Mouse (Mus musculus) intestine, embryonic 16.5 days (tissue): ENCODE results near the gene Btf3. TPM values are rescaled to one million over a fixed set of nuclear protein-coding genes. Genes with fewer than 3 reads are reported as not detected.

Experiments used
- ATAC-seq: fragments of 200-750 bp; cut with Nextera tagmentation; 2 replicates; pipeline ENCODE4 v1.8.0; 2017; ENCODE audit warnings: moderate TSS enrichment, moderate library complexity
- H3K27ac ChIP-seq: fragments of 300-500 bp; sonication (generic); 2 replicates; pipeline ENCODE4 v1.5.1; 2014; ENCODE audit warnings: mild to moderate bottlenecking, low read length
- H3K27me3 ChIP-seq: fragments of 300-500 bp; sonication (generic); replicated peaks from 2 replicates; pipeline ENCODE4 v1.6.1; 2014; ENCODE audit warnings: low read length, control low read depth, mixed read lengths; ENCODE audit not compliant: control insufficient read depth, insufficient read depth
- H3K36me3 ChIP-seq: fragments of 300-500 bp; sonication (generic); 2 replicates; pipeline ENCODE4 v1.6.1; 2014; ENCODE audit warnings: low read length, control low read depth; ENCODE audit not compliant: control insufficient read depth, insufficient read depth
- H3K4me1 ChIP-seq: fragments of 300-500 bp; sonication (generic); 2 replicates; pipeline ENCODE4 v1.6.1; 2014; ENCODE audit warnings: low read length, control low read depth, mixed read lengths; ENCODE audit not compliant: control insufficient read depth, insufficient read depth
- H3K4me2 ChIP-seq: fragments of 300-500 bp; sonication (generic); 2 replicates; pipeline ENCODE4 v1.6.1; 2014; ENCODE audit warnings: low read depth, low read length, control low read depth
- H3K4me3 ChIP-seq: fragments of 300-500 bp; sonication (generic); 2 replicates; pipeline ENCODE4 v1.5.1; 2014; ENCODE audit warnings: mild to moderate bottlenecking, low read length
- H3K9ac ChIP-seq: fragments of 300-500 bp; sonication (generic); 2 replicates; pipeline ENCODE4 v1.6.1; 2014; ENCODE audit warnings: low read depth, low read length
- H3K9me3 ChIP-seq: fragments of 300-500 bp; sonication (generic); 2 replicates; pipeline ENCODE4 v1.6.1; 2016; ENCODE audit warnings: low read length, control low read depth; ENCODE audit not compliant: control insufficient read depth
- WGBS: fragments of 180-500 bp; shearing (Covaris S2); extraction: QIAGEN DNeasy Blood & Tissue Kit; methylation state at CpG from one replicate; pipeline ENCODE4 v1.1.7; 2014; 5-methylcytosine and 5-hydroxymethylcytosine counted together
- polyA plus RNA-seq: library from polyadenylated mRNA; unstranded; fragments of >200 nt; fragmentation: Nextera tagmentation; extraction: Ambion mirVana; gene quantifications from 2 replicates; pipeline ENCODE4 v1.2.1, GENCODE M21; 2015

The Btf3 gene
- polyA plus RNA-seq, 1 experiment from 2014 or later, result 610 TPM

DNA sequence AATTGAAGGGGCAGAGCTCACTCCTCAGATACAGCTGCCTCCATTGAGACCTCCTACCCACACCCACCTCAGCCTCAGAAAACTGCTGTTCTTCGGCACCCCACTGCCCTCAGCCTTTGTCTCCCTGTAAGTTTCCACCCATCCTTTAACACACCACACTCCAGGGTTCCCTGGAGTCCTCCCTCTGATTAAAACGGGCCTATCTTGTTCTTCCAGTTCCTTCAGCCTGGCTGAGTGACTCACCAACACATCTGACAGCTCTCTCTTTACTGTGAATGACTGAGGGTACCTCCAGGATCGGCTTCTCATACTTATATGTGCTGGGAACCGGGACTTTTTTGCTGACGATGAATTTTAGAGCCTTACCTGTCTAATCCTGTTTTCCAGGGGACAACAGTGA lies 20.7 kb downstream of the Btf3 start:
- Histone ChIP-seq H3K27ac (no peak overlapping the region), H3K27me3 (no peaks in the 10 kb centered on the region), H3K4me3 (no peak overlapping the region), H3K9me3 (0 out of 2 replicates have a peak, but pooled peaks cover 4% of the 10 kb centered on the region), H3K9ac (no peak overlapping the region), H3K4me2 (no peak overlapping the region), H3K4me1 (no peaks in the 10 kb centered on the region), H3K36me3 (no peaks in the 10 kb centered on the region)
- WGBS, result 36% methylated on average over 5 of the region's 5 CpGs
- ATAC-seq, result peak; percentile 64

DNA sequence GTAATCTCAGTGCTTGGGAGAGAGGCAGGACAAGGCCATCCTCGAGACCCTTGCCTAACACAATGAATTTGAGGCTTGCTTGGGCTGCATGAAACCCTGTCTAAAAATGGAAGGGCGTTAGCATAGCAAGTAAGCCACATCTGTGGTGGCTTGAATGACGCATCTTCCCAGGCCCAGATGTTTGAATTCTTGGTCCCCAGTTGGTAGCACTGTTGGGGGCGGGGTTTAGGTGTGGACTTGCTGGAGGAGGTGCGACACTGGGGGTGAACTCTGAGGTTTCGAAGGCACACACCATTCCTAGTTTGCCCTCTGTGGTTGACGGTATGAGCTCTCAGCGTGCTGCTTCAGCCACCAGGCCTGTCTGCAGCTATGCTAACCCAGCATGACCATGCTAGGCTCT lies 25.1 kb downstream of the Btf3 start:
- no peaks in the 10 kb centered on the region for H3K27me3 ChIP-seq
- H3K9me3 ChIP-seq, result 0 out of 2 replicates have a peak, but pooled peaks cover 4% of the 10 kb centered on the region
- 84% methylated on average over 8 of the region's 8 CpGs for WGBS
- H3K4me3 ChIP-seq, result no peak overlapping the region
- H3K36me3 ChIP-seq, result no peaks in the 10 kb centered on the region
- H3K4me2 ChIP-seq, result no peak overlapping the region
- H3K4me1 ChIP-seq, result no peaks in the 10 kb centered on the region
- no peak overlapping the region for H3K27ac ChIP-seq
- ATAC-seq, result no peak
- no peak overlapping the region for H3K9ac ChIP-seq

- no peak overlapping the region for H3K4me2 ChIP-seq
- H3K9ac ChIP-seq, result no peak overlapping the region
- no peaks in the 10 kb centered on the region for H3K4me1 ChIP-seq
- WGBS, result 42% methylated on average over 2 of the region's 2 CpGs
- no peaks in the 10 kb centered on the region for H3K36me3 ChIP-seq
- H3K4me3 ChIP-seq, result no peak overlapping the region
- H3K27me3 ChIP-seq, result no peaks in the 10 kb centered on the region
- H3K27ac ChIP-seq, result no peak overlapping the region
- H3K9me3 ChIP-seq, result 0 out of 2 replicates have a peak, but pooled peaks cover 4% of the 10 kb centered on the region
- no peak for ATAC-seq
Observed at GRCm38 (mm10) chr13:98290719-98291118, 26.1 kb downstream of the Btf3 start.

DNA sequence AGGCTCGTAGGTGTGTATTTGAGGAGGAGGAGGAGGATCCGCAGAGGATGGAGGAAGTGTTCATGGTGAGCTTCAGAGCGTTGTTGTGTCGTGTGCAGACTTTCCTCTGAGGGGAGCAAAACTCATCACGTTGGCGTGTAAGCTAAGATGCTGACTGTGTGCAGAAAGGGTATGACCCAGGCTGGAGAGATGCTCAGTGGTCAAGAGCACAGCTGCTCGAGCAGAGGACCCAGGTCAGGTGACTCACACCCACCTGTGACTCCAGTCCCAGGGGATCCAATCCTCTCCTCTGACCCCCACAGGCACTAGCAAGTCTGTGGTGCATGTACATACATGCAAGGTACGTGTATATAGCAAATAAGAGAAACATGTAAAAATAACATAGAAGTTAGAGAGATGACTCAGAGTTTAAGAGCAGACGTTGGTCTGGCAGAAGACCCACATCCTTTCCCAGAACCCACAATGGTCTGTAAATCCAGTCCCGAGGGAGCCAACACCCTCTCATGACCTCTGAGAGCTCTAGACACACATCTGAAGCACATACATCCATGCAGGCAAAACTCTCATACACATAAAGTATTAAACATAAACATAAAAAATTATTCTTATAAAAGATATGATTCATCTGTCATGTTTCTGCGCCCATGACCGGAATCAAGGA lies 35.7 kb downstream of the Btf3 start:
- H3K27me3 ChIP-seq, result no peaks in the 10 kb centered on the region
- no peaks in the 10 kb centered on the region for H3K36me3 ChIP-seq
- WGBS, result 78% methylated on average over 12 of the region's 12 CpGs
- no peaks in the 10 kb centered on the region for H3K9me3 ChIP-seq
- no peak for ATAC-seq
- no peak overlapping the region for H3K4me2 ChIP-seq
- H3K4me3 ChIP-seq, result no peak overlapping the region
- no peak overlapping the region for H3K9ac ChIP-seq
- no peak overlapping the region for H3K27ac ChIP-seq
- H3K4me1 ChIP-seq, result no peaks in the 10 kb centered on the region

GRCm38 (mm10) chr13:98279686-98280085 lies 37.1 kb downstream of the Btf3 start, which contains the start of gene Gm21976:
Gene Gm21976 (plus strand): TSS chr13:98279887.
- no peak for ATAC-seq
- Histone ChIP-seq H3K4me2 (no peak within 1 kb of the TSS), H3K9me3 (no peaks in the 10 kb centered on the region), H3K4me3 (no peak within 1 kb of the TSS), H3K27ac (no peak within 1 kb of the TSS), H3K4me1 (no peaks in the 10 kb centered on the region), H3K9ac (no peak within 1 kb of the TSS), H3K27me3 (no peaks in the 10 kb centered on the region), H3K36me3 (0 out of 2 replicates have a peak, but pooled peaks cover 2% of the 10 kb centered on the region)
- 85% methylated on average over 5 of the region's 5 CpGs for WGBS

GRCm38 (mm10) chr13:98277501-98277900 lies 39.3 kb downstream of the Btf3 start:
- no peak overlapping the region for H3K4me2 ChIP-seq
- H3K27me3 ChIP-seq, result no peaks in the 10 kb centered on the region
- peaks cover 7% of the 10 kb centered on the region; the same call in 1 of the 2 replicates for H3K36me3 ChIP-seq
- 80% methylated on average over 2 of the region's 2 CpGs for WGBS
- no peak overlapping the region for H3K27ac ChIP-seq
- H3K4me3 ChIP-seq, result no peak overlapping the region
- H3K4me1 ChIP-seq, result no peaks in the 10 kb centered on the region
- no peak for ATAC-seq
- H3K9me3 ChIP-seq, result no peaks in the 10 kb centered on the region
- H3K9ac ChIP-seq, result no peak overlapping the region

- Histone ChIP-seq H3K4me3 (no peak overlapping the region), H3K27ac (no peak overlapping the region), H3K27me3 (no peaks in the 10 kb centered on the region), H3K9me3 (no peaks in the 10 kb centered on the region), H3K36me3 (peaks cover 7% of the 10 kb centered on the region; the same call in 1 of the 2 replicates), H3K4me1 (no peaks in the 10 kb centered on the region), H3K4me2 (no peak overlapping the region), H3K9ac (no peak overlapping the region)
- WGBS, result 92% methylated on average over 7 of the region's 7 CpGs
- no peak for ATAC-seq
Observed at GRCm38 (mm10) chr13:98276253-98276652, 40.6 kb downstream of the Btf3 start.

GRCm38 (mm10) chr13:98275646-98276045 lies 41.2 kb downstream of the Btf3 start:
- ATAC-seq, result no peak

GRCm38 (mm10) chr13:98274023-98274422 lies 42.8 kb downstream of the Btf3 start:
- no peak for ATAC-seq
- peaks cover 7% of the 10 kb centered on the region; the same call in 1 of the 2 replicates for H3K36me3 ChIP-seq

More at GRCm38 (mm10) chr13:98275646-98276045, 41.2 kb downstream of the Btf3 start:
- Histone ChIP-seq H3K4me3 (no peak overlapping the region), H3K36me3 (peaks cover 7% of the 10 kb centered on the region; the same call in 1 of the 2 replicates), H3K4me1 (no peaks in the 10 kb centered on the region), H3K9me3 (no peaks in the 10 kb centered on the region), H3K27ac (no peak overlapping the region), H3K4me2 (no peak overlapping the region), H3K9ac (no peak overlapping the region), H3K27me3 (no peaks in the 10 kb centered on the region)
- WGBS, result 81% methylated on average over 4 of the region's 4 CpGs

More at GRCm38 (mm10) chr13:98274023-98274422, 42.8 kb downstream of the Btf3 start:
- H3K27ac ChIP-seq, result no peak overlapping the region
- no peaks in the 10 kb centered on the region for H3K9me3 ChIP-seq
- 93% methylated on average over 9 of the region's 9 CpGs for WGBS
- no peaks in the 10 kb centered on the region for H3K27me3 ChIP-seq
- no peak overlapping the region for H3K4me2 ChIP-seq
- H3K4me1 ChIP-seq, result no peaks in the 10 kb centered on the region
- H3K9ac ChIP-seq, result no peak overlapping the region
- H3K4me3 ChIP-seq, result no peak overlapping the region
